Mouse (Mus musculus) urinary bladder, postnatal 10 days (tissue): ENCODE data around the gene Pnmt.
"Not testable (repeated sequence)": the region's sequence is repeated elsewhere in the genome, so short reads cannot be mapped to it uniquely, and the experiment has no call there.

Source experiments
- DNase-seq: peaks from one replicate; pipeline ENCODE4 v3.0.0; 2022; ENCODE audit warnings: low spot score

Gene Pnmt

GRCm38 (mm10) chr11:98358161-98359083 is 27.8 kb upstream of the Pnmt start, which contains the start of gene Stard3:
Stard3 (plus strand) TSS chr11:98358368.
- peak; percentile 49 for DNase-seq

DNA sequence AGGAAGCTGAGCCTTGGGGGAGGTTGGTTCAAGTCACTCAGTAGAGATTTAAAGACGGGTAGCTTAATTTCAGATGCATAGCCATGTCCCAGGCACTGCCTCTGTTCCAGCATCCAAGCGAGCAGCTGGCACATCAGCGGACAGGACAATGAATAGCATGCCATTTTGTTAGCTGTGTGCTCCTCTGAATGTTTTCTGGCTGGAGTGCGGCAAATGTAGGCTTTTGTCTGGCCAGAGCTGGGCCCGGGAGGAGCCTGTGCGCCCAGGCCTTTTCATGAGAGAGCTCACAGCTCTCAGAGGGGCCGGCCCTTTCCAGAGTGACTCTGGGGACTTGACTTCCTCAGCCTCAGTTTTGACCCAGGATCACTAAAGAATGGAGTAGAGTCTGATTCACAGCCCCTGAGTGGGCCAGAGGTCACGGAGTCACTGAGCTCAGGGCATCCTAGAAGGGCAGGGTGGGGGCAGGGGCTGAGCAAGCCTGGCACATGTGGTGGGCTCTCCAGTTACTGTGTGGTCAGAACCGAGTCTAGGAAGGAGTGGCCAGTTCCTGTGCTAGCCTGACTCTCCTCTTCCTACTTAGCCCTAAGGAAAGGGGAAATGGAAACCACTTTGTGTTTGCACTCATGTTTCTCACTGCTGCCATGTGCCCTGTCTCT is 25.3 kb upstream of the Pnmt start:
- DNase-seq, result no peak

DNA sequence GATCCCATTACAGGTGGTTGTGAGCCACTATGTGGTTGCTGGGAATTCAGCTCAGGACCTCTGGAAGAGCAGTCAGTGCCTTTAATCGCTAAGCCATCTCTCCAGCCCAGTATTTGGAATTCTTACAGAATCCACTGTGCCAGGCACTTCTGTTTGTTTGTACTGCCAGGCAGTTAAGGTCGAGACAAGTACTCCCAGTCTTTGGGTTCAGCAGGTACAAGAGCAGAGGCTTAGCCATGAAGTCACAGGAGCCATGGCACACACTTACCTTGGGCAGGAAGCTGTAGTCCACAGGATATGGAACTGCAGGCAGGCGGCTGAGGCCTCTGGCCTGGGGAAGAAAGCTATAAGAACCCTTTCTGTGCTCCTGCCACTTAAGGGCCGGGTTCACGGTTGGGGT is 22.4 kb upstream of the Pnmt start:
- no peak for DNase-seq

DNA sequence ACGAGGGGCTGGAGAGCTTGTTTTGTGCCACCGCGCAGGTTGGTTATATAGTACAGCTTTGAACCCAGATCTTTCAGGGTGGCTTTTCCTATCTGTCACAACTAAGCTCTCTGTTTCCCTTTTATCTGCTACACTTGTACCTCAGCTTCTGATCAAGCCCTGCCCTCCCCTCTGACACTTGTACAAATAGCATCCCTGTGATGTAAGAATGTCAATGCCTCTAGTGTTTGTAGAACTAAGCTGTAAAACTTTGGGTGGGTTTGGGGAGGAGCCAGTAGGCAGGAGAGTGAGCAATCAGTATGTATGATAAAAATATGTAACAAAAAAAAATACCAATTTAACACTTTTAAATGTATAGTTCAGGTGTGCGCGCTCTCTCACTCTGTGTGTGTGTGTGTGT is 21.8 kb upstream of the Pnmt start:
- DNase-seq, result no peak

DNA sequence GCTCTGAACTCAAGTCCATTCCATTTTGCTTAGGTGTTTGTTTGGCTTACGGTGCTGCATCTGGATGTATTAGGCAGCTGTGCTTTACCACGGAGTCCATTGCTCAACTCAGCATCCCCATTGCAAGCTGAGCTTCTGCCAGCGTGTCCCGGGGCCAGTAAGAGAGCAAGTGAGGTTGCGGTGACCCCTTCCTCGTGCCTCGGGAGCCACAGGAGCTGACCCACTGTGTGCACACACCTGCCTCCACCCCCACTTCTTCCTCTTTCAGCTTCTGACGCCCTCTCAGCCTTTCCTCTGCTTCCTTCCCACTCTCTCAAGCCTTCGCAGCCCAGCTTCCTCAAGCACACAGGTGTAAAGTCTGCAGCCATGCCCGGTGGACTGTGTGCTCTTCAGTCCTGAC is 20.0 kb upstream of the Pnmt start:
- DNase-seq, result no peak

DNA sequence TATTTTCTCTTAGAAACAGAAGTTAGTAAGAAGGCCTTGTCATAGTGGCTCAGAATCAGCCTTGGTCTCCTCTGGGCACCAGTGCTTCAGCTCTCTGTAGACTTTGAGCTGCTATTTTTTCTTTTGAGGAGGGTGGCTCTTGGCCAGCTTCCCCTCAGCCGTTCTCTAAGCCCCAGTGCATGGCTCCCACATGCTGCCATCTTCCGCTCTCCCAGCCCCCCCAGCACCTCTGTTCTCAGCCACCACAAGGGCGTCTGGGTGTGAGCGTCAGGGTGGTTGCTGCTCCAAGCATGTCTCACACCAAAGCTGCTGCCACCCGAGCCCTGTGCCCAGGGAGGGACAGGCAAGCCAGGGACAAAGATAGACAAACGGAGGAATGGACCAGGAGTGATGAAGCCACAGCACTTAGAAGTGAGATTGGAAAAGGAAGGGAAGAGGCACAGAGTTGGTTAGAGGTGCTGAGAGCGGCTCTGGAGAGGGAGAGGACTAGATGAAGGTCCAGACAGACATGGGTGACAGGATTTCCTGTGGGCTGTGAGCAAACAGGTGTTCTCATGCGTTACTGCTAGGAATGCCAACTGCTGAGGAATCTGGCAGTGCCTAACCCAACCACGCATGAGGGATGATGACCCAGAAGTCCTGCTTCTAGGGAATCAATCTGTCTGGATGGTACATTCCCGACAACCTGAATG is 18.9 kb upstream of the Pnmt start:
- DNase-seq, result no peak

DNA sequence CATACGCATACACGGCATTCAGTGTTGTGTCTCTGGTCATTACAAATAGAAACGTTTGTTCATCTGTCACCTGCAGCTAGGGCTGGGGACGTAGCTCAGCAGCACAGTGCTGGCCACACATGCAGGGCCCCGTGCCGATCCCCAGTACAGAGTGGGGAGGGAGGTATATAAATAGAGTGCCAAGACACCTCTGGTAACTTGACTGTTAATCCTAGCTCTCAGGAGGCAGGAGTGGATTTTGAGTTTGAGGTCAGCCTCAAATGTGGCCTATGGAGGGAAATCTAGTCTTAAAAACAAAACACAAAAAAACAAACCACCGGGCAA is 18.4 kb upstream of the Pnmt start:
- DNase-seq, result no peak

DNA sequence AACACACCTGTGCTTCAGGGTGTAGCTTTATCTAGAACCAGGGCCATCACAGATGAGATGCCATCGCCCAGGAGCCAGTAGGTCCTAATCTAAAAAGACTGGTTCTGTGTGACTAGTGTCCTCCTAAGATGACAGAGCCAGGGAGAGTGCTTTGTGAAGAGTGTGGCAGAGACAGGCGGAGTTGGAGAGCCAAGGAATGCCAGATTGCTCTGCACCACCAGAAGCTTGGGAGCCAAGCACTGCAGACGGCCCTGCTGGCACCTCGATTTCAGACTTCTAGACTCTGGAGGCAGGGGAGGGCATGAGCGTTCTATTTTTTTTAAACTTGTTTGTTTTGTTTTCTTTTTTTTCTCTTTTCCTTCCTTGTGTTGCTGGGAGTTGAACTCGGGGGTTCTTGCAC is 16.9 kb upstream of the Pnmt start:
- DNase-seq, result no peak

GRCm38 (mm10) chr11:98370588-98370987 is 15.7 kb upstream of the Pnmt start:
- no peak for DNase-seq

- DNase-seq, result no peak
Observed at GRCm38 (mm10) chr11:98371556-98372240, 14.6 kb upstream of the Pnmt start.

GRCm38 (mm10) chr11:98372406-98372805 is 13.8 kb upstream of the Pnmt start:
- DNase-seq, result no peak

DNA sequence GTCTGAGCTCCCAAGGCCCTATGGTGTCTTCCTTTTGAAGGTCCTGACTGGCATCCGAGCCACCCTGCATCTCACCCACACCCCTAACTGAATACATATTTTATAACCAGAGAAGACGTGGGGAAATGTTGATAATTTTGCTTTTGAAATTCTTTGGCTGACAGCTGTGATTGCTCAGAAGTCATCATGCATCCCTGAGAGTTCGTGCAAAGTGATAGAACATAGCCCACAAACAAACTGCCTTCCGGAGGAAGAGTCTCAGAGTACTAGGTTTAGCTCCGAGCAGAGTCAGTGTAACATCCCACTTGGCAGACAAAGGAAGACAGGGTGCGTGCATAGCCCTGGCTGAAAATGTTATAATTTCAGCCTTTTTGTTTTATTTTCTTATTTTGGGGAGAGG is 13.0 kb upstream of the Pnmt start:
- DNase-seq, result no peak

GRCm38 (mm10) chr11:98374266-98374665 is 12.0 kb upstream of the Pnmt start:
- no peak for DNase-seq

- DNase-seq, result no peak
Observed at GRCm38 (mm10) chr11:98376756-98377155, 9.5 kb upstream of the Pnmt start.

- no peak for DNase-seq
Observed at GRCm38 (mm10) chr11:98377787-98378186, 8.5 kb upstream of the Pnmt start.

- DNase-seq, result no peak
Observed at GRCm38 (mm10) chr11:98379379-98379778, 6.9 kb upstream of the Pnmt start.

DNA sequence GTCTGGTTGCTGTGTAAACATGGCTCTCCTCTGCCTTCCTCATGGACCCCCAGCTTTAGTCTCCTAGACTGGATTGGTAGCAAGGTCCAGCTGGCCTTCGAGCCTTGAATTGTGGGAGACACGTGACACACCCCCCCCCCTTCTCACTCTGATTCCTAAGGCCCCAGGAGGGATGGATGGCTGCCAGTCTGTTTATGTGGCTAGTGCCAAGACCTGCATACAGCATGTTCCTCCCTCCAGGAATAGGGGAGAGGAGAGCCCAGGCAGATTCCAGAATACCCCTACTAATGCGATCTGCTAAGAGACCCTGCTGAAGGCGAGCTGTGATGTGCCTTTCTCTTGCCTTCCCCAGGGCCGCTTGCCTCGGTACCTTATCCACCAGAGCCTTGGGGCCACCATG is 6.1 kb upstream of the Pnmt start:
- no peak for DNase-seq

DNA sequence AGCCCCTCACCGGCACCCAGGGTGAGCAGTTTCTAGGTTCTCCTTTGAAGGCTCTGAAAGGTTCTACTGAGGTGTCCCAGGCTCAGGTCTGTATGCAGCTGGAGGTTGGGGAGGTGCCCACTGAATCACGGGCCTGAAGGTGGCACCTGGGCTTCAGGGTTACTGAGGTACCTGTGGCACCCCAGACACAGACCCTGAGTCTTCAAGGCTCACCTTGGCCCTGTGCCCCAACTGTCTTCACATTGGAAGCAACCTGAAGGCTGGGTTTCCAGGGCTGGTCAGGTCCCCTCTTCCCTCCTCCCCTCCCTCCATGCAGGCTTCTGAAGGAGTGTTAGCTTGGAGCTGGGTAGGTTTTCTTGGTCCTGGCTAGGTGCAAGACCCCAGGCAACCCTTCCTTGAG is 4.6 kb upstream of the Pnmt start:
- no peak for DNase-seq

- not testable (repeated sequence) for DNase-seq
Observed at GRCm38 (mm10) chr11:98382405-98382804, 3.8 kb upstream of the Pnmt start.

- DNase-seq, result no peak
Observed at GRCm38 (mm10) chr11:98383261-98384030, 2.8 kb upstream of the Pnmt start, which contains the start of gene Tcap. Tcap (plus strand) TSS chr11:98383811.

GRCm38 (mm10) chr11:98384216-98384615 is 2.0 kb upstream of the Pnmt start:
- DNase-seq, result no peak
